Mouse (Mus musculus) G1E (cell line): ENCODE measurements around the gene Mab21l1.

ENCODE experiments used
- CTCF ChIP-seq: IDR thresholded peaks from 2 replicates; pipeline ENCODE4 v1.5.1; 2012; ENCODE audit warnings: low read depth, low read length, inconsistent platforms, mixed read lengths
- GATA1 ChIP-seq: IDR thresholded peaks from 2 replicates; pipeline ENCODE4 v1.6.1; 2012; ENCODE audit warnings: borderline replicate concordance, low read length, inconsistent platforms, mixed read lengths
- TAL1 ChIP-seq: conservative IDR thresholded peaks from 2 replicates; pipeline ENCODE4 v1.6.1; 2012; ENCODE audit warnings: low read depth, low read length, inconsistent platforms, mixed read lengths

GRCm38 (mm10) chr3:55733665-55734064 is 48.6 kb upstream of the Mab21l1 start:
- no peak for TF ChIP-seq CTCF
- no peak for TF ChIP-seq TAL1
- TF ChIP-seq GATA1: no peak
